8 mouse cellular contexts compared by ENCODE assay signal in genomic region chr17:68841097-68841891, GRCm38 (mm10). TPM values are rescaled to one million over a fixed set of nuclear protein-coding genes. Genes with fewer than 3 reads are reported as not detected.
DNase-seq lines count a peak whose midpoint lies in the region; ATAC-seq lines count a peak whose summit lies in the region.

No protein-coding gene starts in this region.

- peak overlapping the region; percentile 46 for H3K4me3 ChIP-seq in hindbrain, embryonic 16.5 days (ENCODE audit: low read length)

- H3K4me1 ChIP-seq in hindbrain, embryonic 16.5 days (ENCODE audit: control insufficient read depth, insufficient read depth, low read depth, low read length), result peaks cover 24% of the 10 kb centered on the region

- ATAC-seq in common myeloid progenitor, adult 5-6 weeks (replicated peaks; ENCODE audit: low read depth, poor library complexity, severe bottlenecking), result peak; percentile 55
- peak; percentile 65 for ATAC-seq in hindbrain, embryonic 16.5 days
- ATAC-seq in erythroid progenitor cell, adult 5-6 weeks (replicated peaks; ENCODE audit: low FRiP score, poor library complexity, severe bottlenecking), result no peak

- intact Hi-C loops in left cerebral cortex, postnatal 25 days (cut with DNase I), result loop anchor here (2.0 kb wide), 2 partner anchors 82 to 198 kb away; no protein-coding TSS in a partner anchor

- DNase-seq in adrenal gland, adult 2 months, result peak; percentile 86
- peak; percentile 17 for DNase-seq in gastrocnemius, adult 18-20 months (ENCODE audit: low spot score)
- DNase-seq in left cerebral cortex, postnatal 25 days (ENCODE audit: low spot score in 2 of 2), result peak; percentile 50 to 57
- DNase-seq in mesoderm, embryonic 11.5 days (ENCODE audit: low read depth, low spot score), result peak; percentile 77
- DNase-seq in right cerebral cortex, postnatal 4 days, result peak; percentile 66

- H3K27me3 ChIP-seq in hindbrain, embryonic 16.5 days (replicated peaks; ENCODE audit: control insufficient read depth, insufficient read depth, low read length), result peaks cover 5% of the 10 kb centered on the region; the same call in 1 of the 2 replicates

- H3K27ac ChIP-seq in hindbrain, embryonic 16.5 days (ENCODE audit: low read depth, low read length), result no peak overlapping the region; the same call in 1 of the 2 replicates

- H3K9ac ChIP-seq in hindbrain, embryonic 16.5 days (ENCODE audit: low read depth, low read length), result peak overlapping the region; percentile 73

- H3K4me2 ChIP-seq in hindbrain, embryonic 16.5 days (ENCODE audit: low read length), result peak overlapping the region; percentile 85

- under 1% methylated on average over 29 of the region's 75 CpGs for WGBS in hindbrain, embryonic 16.5 days

- H3K36me3 ChIP-seq in hindbrain, embryonic 16.5 days (ENCODE audit: control insufficient read depth, insufficient read depth, low read length), result no peaks in the 10 kb centered on the region

- no peaks in the 10 kb centered on the region for H3K9me3 ChIP-seq in hindbrain, embryonic 16.5 days (ENCODE audit: control insufficient read depth, low read length)

RNA-seq across cellular contexts. Expression of gene Tmem200c, which starts 14.9 kb away (rescaled TPM):
- total RNA-seq in adrenal gland, adult 2 months (2021), result 1 to 10 TPM in 1 of 2 experiments, under 1 TPM in 1; 0.32 to 1.9 TPM
- 0.49 and 1.1 TPM in 2 replicates for polyA plus RNA-seq in adrenal gland, adult 2 months (2012; rRNA removed)
- total RNA-seq in common myeloid progenitor, adult 5-6 weeks (2017), result not detected in 2 replicates
- under 1 TPM; 0.07 to 0.59 TPM for total RNA-seq in gastrocnemius, adult 18-20 months (2021)
- polyA plus RNA-seq in hindbrain, embryonic 16.5 days (2015; fragmentation: Nextera tagmentation; extraction: Ambion mirVana), result 2.3 and 2.5 TPM in 2 replicates
- 10 to 100 TPM; 19.2 to 20.5 TPM for total RNA-seq in left cerebral cortex, postnatal 25 days (2021)
- total RNA-seq in erythroid progenitor cell, adult 5-6 weeks (2015; ENCODE audit: low replicate concordance), result not detected in 2 replicates
- not detected in 2 replicates for total RNA-seq in erythroid progenitor cell, adult 5-6 weeks (2017; ENCODE audit: low replicate concordance)

Comparison
In these comparisons a context has a peak if more than half of its experiments do, and no peak if none do; other contexts are left out.
1. DNase-seq: peak in every context shown above with its lines; median percentile 86 in adrenal gland, adult 2 months; 77 in mesoderm, embryonic 11.5 days; 66 in right cerebral cortex, postnatal 4 days; 54 in left cerebral cortex, postnatal 25 days; 17 in gastrocnemius, adult 18-20 months.
2. RNA of gene Tmem200c, which starts 14.9 kb away (total RNA-seq): 19.2 to 20.5 TPM in left cerebral cortex, postnatal 25 days; 0.32 to 1.9 TPM in adrenal gland, adult 2 months, 0.07 to 0.59 TPM in gastrocnemius, adult 18-20 months, not detected in common myeloid progenitor, adult 5-6 weeks and not detected in erythroid progenitor cell, adult 5-6 weeks; every median in the first group is over 4 times any median in the second.